Mouse (Mus musculus) lung, postnatal 0 days (tissue): ENCODE measurements around the gene Nek2. TPM values are rescaled to one million over a fixed set of nuclear protein-coding genes. Genes with fewer than 3 reads are reported as not detected.
A peak's percentile ranks its signal among the peaks of the same experiment; 100 is the strongest.

Experiments
- ATAC-seq: fragments of 200-750 bp; cut with Nextera tagmentation; 2 replicates; pipeline ENCODE4 v1.8.0; 2017; ENCODE audit warnings: moderate library complexity
- DNase-seq: peaks from one replicate; pipeline ENCODE4 v3.0.0-alpha.2; 2016; ENCODE audit warnings: low spot score
- H3K27ac ChIP-seq: fragments of 300-500 bp; sonication (generic); 2 replicates; pipeline ENCODE4 v1.5.1; 2014; ENCODE audit warnings: antibody characterized with exemption, mild to moderate bottlenecking, low read length, mixed read lengths
- H3K27me3 ChIP-seq: fragments of 300-500 bp; sonication (generic); replicated peaks from 2 replicates; pipeline ENCODE4 v1.6.1; 2014; ENCODE audit warnings: low read length, mixed read lengths; ENCODE audit not compliant: insufficient read depth
- H3K36me3 ChIP-seq: fragments of 300-500 bp; sonication (generic); 2 replicates; pipeline ENCODE4 v1.6.1; 2014; ENCODE audit warnings: low read length, mixed read lengths; ENCODE audit not compliant: insufficient read depth
- H3K4me1 ChIP-seq: fragments of 300-500 bp; sonication (generic); 2 replicates; pipeline ENCODE4 v1.6.1; 2014; ENCODE audit warnings: antibody characterized with exemption, low read depth, low read length, mixed read lengths; ENCODE audit not compliant: insufficient read depth
- H3K4me2 ChIP-seq: fragments of 300-500 bp; sonication (generic); replicated peaks from 2 replicates; pipeline ENCODE4 v1.6.1; 2014; ENCODE audit warnings: low read depth, mild to moderate bottlenecking, low read length, moderate library complexity, mixed read lengths
- H3K4me3 ChIP-seq: fragments of 300-500 bp; sonication (generic); 2 replicates; pipeline ENCODE4 v1.5.1; 2014; ENCODE audit warnings: low read depth, low read length
- H3K9ac ChIP-seq: fragments of 300-500 bp; sonication (generic); replicated peaks from 2 replicates; pipeline ENCODE4 v1.6.1; 2014; ENCODE audit warnings: low read depth, mild to moderate bottlenecking
- H3K9me3 ChIP-seq: fragments of 300-500 bp; sonication (generic); 2 replicates; pipeline ENCODE4 v1.6.1; 2016; ENCODE audit warnings: low read length, mixed read lengths
- CTCF ChIP-seq: IDR thresholded peaks from 2 replicates; pipeline ENCODE4 v1.5.1; 2016; ENCODE audit warnings: antibody characterized with exemption, mild to moderate bottlenecking
- EP300 ChIP-seq: IDR thresholded peaks from 2 replicates; pipeline ENCODE4 v1.6.1; 2016; ENCODE audit warnings: antibody characterized with exemption, mild to moderate bottlenecking, control low read depth
- WGBS: fragments of 180-500 bp; shearing (Covaris S2); extraction: QIAGEN DNeasy Blood & Tissue Kit; methylation state at CpG from one replicate; pipeline ENCODE4 v1.1.7; 2014; 5-methylcytosine and 5-hydroxymethylcytosine counted together
- polyA plus RNA-seq: library from polyadenylated mRNA; unstranded; fragments of >200 nt; fragmentation: Nextera tagmentation; extraction: Ambion mirVana; gene quantifications from 2 replicates; pipeline ENCODE4 v1.2.1, GENCODE M21; 2015

Gene Nek2
- polyA plus RNA-seq, 1 experiment from 2014 or later = 4.8 TPM

DNA sequence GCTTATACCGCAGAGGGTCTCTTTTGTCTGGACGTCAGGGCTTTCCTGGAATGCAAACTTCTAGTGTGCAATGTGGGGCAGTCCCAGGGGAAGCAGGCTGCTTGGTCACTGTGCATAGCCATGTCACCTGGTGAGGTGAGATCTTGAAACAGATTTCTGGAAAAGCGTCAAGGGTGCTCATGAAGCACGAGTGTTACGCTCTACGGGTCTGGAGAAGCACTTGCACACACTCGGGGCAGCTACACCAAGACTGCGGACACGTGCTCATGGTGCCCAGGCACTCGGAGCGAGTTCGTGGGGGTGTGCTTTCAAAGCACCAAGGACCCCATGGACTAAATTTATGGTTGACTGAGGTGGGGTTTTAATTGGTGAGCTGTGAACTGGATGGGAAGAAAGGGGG lies 9.5 kb upstream of the Nek2 start:
- Histone ChIP-seq H3K4me3 (no peak overlapping the region), H3K9ac (no peak overlapping the region), H3K4me1 (no peaks in the 10 kb centered on the region), H3K9me3 (no peaks in the 10 kb centered on the region), H3K27ac (no peak overlapping the region), H3K36me3 (no peaks in the 10 kb centered on the region), H3K27me3 (no peaks in the 10 kb centered on the region), H3K4me2 (no peak overlapping the region)
- WGBS = 59% methylated on average over 12 of the region's 12 CpGs
- peak; percentile 86 for DNase-seq
- peak; percentile 88 for ATAC-seq
- TF ChIP-seq EP300 = peak; percentile 66
- no peak for TF ChIP-seq CTCF

DNA sequence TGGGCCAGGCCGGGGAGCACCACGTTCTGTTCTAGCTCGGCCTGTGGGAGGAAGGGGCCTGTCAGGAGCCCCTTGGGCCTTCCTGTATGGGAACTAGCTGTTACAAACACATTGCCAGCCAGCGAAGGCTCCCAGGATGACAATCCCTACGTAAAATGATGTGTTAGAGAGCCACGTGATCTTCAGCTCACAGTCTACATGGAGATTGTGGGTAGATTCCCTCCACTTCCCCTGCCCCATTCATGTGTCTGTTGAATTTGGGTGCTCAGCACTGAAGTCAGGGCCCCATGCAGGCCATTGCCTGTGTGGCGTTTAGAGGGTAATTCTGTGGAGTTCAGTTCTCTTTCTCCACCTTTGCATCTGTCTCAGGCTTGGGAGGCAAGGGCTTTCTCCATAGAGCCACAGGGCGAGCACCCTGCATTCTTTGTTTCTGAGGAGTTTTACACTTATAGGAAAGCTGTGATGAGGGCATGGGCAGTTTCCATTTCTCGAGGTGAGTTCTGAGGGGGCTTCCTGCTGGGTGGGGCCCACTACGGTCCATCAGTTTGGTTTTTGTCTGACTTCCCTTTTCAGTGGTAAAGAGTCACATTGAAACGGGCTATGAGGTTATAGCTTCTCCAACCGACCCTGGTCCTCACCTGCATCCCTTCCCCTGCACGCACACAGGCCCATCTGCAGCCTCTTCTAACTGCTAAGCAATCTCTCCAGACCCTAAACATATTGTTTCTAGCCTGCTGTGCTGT lies 8.1 kb upstream of the Nek2 start:
- H3K36me3 ChIP-seq = no peaks in the 10 kb centered on the region
- H3K9ac ChIP-seq = no peak overlapping the region
- H3K4me1 ChIP-seq = no peaks in the 10 kb centered on the region
- H3K27me3 ChIP-seq = no peaks in the 10 kb centered on the region
- H3K4me2 ChIP-seq = no peak overlapping the region
- no peak for ATAC-seq
- H3K4me3 ChIP-seq = no peak overlapping the region
- DNase-seq = no peak
- H3K27ac ChIP-seq = no peak overlapping the region
- 79% methylated on average over 13 of the region's 13 CpGs for WGBS
- TF ChIP-seq CTCF (no peak), EP300 (no peak)
- no peaks in the 10 kb centered on the region for H3K9me3 ChIP-seq

DNA sequence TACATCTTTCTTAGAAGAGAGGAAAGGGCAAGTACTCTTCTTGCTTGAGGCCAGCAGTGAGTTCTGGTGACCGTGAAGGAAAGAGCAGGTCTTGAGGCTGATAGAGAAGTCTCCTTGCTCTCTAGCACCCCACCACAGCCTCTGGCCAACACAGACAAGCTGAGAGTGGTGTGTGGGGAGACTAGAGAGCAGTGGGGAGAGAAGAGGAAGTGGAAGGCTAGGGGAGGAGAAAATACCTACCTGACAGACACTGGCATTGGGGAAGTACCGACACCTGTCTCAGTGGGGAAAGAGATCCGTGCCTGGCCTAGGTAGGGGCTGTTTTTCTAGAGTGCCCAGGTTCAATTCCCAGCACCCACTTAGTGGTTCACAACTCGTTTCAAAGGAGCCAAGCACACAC lies 7.0 kb upstream of the Nek2 start:
- Histone ChIP-seq H3K4me2 (no peak overlapping the region), H3K36me3 (no peaks in the 10 kb centered on the region), H3K27ac (no peak overlapping the region), H3K9me3 (no peaks in the 10 kb centered on the region), H3K9ac (no peak overlapping the region), H3K27me3 (no peaks in the 10 kb centered on the region), H3K4me1 (no peaks in the 10 kb centered on the region), H3K4me3 (no peak overlapping the region)
- TF ChIP-seq EP300 (no peak), CTCF (peak; percentile 11; the same call in 1 of the 2 replicates)
- 74% methylated on average over 4 of the region's 4 CpGs for WGBS
- DNase-seq (no peak), ATAC-seq (no peak)

DNA sequence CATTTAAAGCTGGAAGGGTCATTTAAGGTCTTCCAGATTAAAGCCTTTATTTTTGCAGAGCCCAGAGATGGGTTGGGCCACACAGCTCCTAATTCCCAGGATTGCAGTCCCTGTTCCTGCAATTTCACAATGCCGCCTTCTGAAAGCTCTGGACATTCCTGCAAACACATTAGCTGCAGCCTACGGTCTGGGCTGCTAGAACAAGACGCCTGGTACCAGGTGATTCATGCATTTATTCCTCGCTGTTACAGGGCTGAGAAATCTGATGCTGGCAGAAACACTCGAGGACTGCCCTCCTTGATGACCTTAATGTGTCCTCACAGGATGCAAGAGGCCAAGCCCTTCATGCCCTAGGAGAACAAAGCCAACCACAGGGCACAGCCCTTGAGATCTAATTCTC lies 6.3 kb upstream of the Nek2 start:
- Histone ChIP-seq H3K27ac (no peak overlapping the region), H3K27me3 (no peaks in the 10 kb centered on the region), H3K4me2 (no peak overlapping the region), H3K4me1 (no peaks in the 10 kb centered on the region), H3K4me3 (no peak overlapping the region), H3K9me3 (no peaks in the 10 kb centered on the region), H3K36me3 (no peaks in the 10 kb centered on the region), H3K9ac (no peak overlapping the region)
- DNase-seq (peak; percentile 67), ATAC-seq (peak; percentile 39)
- WGBS = 30% methylated on average over 5 of the region's 5 CpGs
- peak; percentile 16; the same call in 1 of the 2 replicates for TF ChIP-seq EP300
- TF ChIP-seq CTCF = no peak

DNA sequence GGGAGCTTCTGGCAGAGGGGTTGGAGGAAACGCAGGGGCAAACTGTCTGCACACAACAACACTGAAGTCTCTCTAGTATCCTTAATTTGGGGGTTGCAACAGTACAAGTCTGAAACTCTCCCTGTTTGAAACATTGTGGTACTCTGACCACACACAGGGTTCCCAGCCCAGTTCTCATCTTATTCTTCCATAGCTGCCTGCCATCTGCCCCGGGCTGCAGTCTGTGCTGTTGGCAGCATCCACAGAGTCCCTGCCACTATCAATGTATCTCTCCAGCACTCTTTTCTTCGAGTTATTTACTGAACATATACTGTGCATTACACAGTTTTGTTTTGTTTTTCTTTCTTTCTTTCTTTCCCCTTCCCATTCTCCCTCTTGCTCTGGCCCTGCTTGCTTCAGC lies 4.6 kb upstream of the Nek2 start:
- Histone ChIP-seq H3K9ac (no peak overlapping the region), H3K4me3 (no peak overlapping the region), H3K27ac (no peak overlapping the region), H3K27me3 (no peaks in the 10 kb centered on the region), H3K9me3 (no peaks in the 10 kb centered on the region), H3K4me2 (no peak overlapping the region), H3K36me3 (no peaks in the 10 kb centered on the region), H3K4me1 (peaks cover 4% of the 10 kb centered on the region; the same call in 1 of the 2 replicates)
- 75% methylated on average over 3 of the region's 3 CpGs for WGBS
- no peak for ATAC-seq
- TF ChIP-seq CTCF (no peak), EP300 (no peak)
- no peak for DNase-seq

DNA sequence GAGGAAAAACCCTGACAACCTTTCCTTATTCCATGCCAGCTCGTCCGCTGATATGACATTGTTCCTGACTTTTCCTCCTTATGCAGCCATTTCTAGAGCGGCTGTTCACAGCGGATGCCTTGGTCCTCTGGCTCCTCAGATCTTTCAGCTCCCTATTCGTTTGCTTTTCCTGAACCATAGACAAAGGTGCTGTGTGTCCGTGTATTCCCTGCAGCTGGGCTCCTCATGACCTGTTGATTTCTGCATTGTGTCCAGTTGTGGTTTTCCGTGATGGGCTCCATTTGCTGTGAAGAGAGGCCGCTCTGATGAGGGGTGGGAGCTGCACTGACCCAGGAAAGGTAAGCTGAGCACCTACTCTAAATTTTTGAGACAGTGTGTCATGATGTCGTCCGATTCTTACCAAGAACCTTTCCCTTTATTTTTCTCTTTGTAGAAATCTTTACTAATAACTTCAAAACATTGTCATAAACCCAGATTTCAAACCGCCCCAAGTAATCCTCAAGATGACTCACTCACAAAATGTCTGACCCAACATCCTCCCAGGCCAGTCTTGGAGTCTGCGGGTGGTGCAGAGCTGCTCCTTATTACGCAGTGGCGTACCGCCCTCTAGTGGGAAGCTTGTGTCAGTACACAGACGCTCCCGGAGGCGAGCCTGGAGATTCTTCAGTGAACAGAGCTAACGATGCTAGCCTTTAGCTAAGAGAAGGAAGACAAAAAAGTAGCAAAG lies 3.7 kb upstream of the Nek2 start:
- H3K27me3 ChIP-seq = no peaks in the 10 kb centered on the region
- no peaks in the 10 kb centered on the region for H3K36me3 ChIP-seq
- 31% methylated on average over 19 of the region's 19 CpGs for WGBS
- H3K4me3 ChIP-seq = no peak overlapping the region
- H3K4me1 ChIP-seq = peaks cover 4% of the 10 kb centered on the region; the same call in 1 of the 2 replicates
- no peaks in the 10 kb centered on the region for H3K9me3 ChIP-seq
- DNase-seq (peak; percentile 95), ATAC-seq (peak; percentile 77)
- no peak overlapping the region for H3K4me2 ChIP-seq
- H3K27ac ChIP-seq = no peak overlapping the region
- no peak overlapping the region for H3K9ac ChIP-seq
- peak; percentile 98 for TF ChIP-seq CTCF
- no peak for TF ChIP-seq EP300
